Mouse (Mus musculus) bone marrow macrophage, adult 2 months (primary cell): ENCODE measurements around the gene Plch2.

Experiments used
- CTCF ChIP-seq: IDR thresholded peaks from 2 replicates; pipeline ENCODE4 v1.5.1; 2012; ENCODE audit warnings: low read depth, mild to moderate bottlenecking, low read length, moderate library complexity
- POLR2A ChIP-seq: IDR thresholded peaks from 2 replicates; pipeline ENCODE4 v1.6.1; 2012; ENCODE audit warnings: mild to moderate bottlenecking, low read depth, low read length, borderline replicate concordance

DNA sequence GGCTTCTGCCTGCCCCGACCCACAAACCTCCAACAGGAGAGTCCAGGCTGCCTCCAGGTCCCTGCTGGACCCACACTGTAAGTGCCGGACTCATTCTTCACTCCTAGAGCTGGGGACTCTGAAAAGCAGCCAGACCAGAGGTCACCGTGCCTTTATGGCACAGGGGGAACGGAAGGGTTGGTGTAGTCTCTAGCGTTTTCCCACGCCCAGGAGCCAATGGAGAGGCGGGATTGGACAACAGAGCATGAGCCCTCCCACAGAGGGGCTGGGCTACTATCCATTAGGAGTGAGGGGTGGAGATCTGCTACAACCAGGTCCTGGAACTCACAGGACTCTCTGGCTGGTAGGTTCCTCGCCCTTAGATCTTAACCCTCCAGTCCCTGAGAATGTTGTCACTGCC is 110.3 kb downstream of the Plch2 start:
- TF ChIP-seq CTCF = no peak
- no peak for TF ChIP-seq POLR2A
